Mouse (Mus musculus) right cerebral cortex, postnatal 14 days (tissue): ENCODE measurements around the gene Rnf180.

Experiments
- DNase-seq: peaks from one replicate; pipeline ENCODE4 v3.0.0; 2022

Gene Rnf180

DNA sequence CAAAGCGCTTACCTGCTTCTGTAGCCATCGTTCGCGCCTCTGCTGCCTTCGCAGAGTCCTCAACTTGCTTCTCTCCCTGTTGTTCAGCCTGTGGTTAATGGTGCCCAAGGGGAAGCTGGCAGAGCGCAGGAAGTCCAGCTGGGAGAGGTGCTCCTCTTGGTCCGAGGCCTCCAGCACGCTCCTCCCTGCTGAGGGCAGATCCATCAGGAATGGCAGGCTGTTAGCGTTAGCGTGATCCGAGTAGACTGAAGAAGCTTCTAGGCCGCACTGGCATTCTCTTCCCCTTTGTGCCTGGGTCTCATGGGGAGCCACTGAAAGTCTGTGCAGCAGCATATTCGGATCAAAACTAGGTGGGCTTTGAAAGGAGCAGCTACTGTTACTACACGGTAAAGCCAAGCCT lies 45.0 kb downstream of the Rnf180 start:
- no peak for DNase-seq

DNA sequence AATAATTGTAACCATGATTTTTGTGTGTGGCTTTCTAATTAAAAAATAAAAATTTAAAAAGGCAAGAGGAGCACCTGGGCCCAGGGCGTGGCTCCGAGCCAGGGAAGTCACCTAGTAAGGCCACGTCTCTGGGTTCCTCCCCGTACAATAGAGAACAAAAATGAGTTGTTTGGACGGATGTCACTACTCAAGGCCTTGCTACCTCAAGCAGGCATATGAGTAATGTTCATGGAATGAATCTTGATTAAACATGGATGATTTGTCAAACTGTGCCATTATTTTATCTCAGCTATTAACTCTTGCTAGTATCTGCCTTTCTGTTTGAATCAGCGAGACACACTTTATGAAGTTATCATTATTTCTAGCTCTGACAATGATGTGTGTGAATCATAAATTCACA lies 46.9 kb downstream of the Rnf180 start:
- no peak for DNase-seq

DNA sequence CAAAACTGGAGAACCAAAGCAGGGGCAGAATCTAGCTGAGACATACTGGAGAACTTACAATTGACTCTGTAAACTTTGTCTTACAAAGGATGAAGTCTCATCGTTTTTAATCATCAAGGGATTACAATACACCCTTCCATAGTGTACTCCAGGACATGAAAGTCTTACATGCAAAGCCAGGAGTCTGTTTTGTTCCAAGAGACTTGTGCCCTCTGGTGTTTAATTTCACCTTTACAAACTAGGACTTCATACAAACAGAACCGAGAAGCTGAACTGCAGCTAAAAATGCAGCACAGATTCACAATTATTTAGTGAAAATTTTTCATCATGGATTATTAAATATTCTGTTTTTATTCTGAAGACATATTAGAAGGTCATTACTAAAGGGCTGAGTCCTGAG lies 53.8 kb downstream of the Rnf180 start:
- DNase-seq: no peak

DNA sequence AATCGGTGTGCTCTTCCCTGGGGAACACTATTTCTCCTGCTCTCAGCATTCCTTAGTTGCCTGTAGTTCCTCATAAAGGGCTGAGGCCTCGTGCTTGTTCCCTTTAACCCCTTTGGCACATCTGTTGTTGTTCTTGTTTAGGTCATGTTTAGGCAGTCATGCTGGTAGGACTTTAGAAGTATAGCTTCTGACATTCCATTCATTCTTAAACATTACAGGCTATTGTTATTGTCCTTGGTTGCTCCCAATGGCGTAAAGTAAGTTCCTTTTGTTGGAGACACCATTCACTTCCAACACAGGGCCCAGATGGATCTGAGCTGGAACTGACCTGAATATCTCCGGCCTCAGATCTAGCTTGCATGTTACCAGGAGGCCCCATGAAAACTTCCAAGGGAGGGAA lies 67.5 kb downstream of the Rnf180 start:
- no peak for DNase-seq

DNA sequence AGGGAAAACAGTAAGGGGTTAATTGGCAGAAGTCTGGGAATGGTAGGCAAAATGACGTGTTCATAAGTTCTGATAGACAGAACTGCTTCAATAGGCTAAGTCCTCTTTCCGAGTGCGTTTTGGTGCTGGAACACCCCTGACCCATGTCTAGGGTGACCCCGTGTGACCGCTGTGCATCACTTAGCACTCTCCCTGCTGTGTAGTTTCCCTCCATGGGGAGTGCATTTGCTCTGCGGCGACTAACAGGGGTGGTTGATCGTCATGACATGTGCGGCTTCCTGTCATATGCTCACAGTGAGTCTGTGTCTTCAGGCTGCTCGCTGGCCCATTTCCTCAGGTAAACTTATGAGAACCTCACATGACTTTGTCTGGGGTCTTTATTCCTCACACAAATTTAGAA lies 70.6 kb downstream of the Rnf180 start:
- DNase-seq: no peak

DNA sequence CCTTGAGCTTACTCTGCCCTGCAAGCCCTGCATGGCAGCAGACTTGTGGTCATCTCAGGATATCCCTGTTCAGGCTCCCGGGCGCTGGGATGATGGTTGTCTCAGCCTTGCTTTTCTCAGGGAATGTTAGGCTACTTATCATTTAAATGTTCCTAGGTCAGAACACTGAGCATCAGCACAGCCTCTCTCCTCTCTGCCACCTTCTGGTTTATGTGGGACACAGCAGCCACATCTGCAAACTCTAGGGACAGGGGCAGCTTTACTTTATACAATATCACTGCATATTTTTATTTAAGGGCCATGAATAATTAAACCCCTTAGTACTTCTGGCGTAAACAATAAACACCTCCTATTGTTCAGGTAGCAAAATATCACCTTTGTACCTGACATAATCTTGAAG lies 71.5 kb downstream of the Rnf180 start:
- peak; percentile 18 for DNase-seq

DNA sequence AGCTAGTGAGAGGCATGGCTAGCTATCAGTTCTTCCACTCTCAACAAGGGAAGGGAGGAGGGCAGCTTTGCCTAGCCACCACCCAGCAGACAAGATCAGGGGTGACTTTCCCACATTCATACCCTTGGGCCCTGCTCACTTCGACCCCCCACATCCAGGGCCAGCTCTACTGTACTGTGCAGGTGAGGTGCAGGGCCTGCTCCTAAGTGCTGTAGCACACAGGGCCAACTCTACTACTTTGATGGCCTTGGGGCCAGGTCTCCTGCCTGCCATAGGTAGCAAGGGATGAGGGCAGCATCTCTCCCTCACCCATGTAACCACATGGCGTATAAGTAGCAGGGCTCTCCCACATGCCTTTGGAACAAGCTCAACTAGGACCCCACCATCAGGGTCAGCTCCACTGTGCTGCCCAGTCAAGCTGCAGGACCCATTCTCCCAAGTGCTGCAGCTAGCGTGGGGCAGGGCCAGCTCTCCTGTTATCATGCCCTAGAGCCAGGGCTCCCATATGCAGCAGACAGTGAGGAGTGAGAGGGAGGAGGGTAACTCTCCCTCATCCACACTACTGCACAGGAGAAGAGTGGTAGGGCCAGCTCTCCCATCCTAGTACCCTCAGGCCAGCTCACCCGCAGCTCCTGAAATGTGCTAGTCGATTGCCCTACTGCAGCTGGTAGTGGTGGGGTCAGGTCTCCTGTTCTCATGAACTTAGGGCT lies 72.4 kb downstream of the Rnf180 start:
- no peak for DNase-seq

DNA sequence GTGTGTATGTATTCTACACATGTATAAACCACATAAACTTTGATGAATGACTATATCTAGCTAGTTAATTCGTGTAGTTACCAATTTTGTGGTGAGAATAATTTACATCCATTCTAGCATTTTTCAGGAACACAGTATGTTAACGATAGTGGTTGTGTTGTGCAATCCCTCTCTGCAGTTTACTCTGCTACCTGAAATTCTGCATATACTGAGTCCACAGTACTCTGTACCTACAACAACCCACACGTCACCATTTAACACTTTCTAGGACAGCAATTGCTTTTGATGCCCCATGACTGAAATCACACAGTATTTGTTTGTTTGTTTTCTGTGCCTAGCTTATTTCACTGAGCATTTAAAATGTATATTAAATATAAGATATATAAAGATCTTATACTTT lies 83.9 kb downstream of the Rnf180 start:
- no peak for DNase-seq

DNA sequence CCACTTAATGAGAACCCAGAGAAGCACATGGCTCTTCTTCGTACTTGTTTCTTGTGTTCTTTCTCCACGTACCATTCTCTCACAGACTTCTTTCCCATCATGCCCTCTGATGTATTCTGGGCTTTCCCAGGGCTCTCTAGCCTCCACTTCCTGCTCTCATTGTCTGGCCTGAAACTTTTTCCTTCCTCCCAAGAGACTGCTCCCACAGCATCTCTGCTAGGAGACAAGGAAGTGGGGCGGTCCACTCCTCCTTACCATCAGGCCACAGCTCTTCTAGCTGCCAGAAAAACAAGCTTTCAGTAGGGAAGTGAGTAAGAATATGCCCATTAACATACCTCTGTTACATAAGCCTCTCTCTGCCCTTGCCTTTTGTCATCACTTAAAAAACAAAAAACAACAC lies 90.8 kb downstream of the Rnf180 start:
- no peak for DNase-seq

DNA sequence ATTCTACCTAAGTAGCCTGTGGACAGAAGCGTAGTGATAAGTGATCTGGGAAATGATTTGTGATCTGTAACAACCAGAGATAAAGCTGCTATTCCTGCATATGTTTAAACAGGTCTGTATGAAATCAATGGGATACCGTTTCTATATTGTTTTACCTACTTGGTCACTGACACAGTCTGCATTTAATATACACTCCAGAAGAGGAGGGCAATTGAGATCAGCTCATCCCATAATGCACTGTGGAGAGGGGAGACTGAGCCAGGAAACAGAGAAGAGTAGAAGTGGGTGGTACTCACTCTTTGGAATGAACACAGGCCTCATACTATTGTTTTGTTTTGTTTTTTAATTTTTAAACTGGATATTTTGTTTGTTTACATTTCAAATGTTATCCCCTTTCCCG lies 96.0 kb downstream of the Rnf180 start:
- no peak for DNase-seq

DNA sequence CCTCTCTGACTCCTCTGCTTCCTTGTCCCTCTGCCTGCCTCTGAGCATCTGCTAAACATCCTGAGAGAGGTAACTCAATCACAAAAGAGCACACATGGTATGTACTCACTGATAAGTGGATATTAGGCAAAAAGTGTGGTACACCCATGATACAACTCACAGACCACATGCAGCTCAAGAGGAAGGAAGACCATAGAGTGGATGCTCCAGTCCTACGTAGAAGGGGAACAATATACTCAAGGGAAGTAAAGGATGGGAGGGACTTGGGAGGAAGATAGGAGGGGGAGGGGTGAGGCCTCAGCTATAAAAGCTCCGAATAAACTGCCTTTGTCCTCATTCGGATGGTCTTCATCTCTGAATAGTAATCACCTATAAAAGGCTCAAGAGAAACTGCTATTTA lies 96.6 kb downstream of the Rnf180 start:
- DNase-seq: no peak

DNA sequence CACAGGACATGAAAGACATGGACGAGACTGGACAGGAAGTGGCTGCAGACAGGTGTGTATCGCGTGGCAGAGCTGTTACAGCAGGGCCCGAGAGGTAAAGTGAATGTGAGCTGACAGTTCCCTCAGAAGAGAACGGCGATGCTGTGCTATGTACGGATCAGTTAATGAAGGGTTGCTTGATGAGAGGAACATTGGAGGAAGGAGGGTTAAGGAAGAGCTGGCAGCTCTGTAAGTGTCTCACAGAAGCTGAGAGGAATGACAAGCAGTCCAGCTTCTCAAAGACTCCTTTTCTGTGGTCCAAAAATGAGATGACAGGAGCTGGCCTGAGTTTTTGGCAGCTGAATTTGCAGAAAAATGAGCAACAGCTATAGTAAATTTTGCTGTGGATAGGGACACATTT lies 101.0 kb downstream of the Rnf180 start:
- DNase-seq: no peak

DNA sequence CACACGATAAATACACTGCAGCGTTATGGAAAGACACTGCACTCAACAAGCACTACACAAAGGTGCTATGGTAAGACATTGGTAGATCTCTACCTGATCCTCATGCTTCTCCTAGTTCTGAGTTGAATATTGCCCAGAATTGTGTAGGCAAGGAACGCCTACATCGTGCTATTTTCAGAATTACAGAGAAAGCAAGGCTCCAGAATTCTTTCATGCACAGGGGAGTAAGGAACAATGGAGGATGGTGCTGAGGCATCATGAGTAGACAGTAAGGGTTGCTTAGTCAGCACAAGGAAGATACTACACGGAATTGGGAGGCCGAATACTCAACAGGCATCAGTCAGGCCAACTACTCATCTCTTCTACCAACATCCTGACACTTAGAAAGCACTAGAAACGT lies 105.9 kb downstream of the Rnf180 start:
- DNase-seq: no peak

DNA sequence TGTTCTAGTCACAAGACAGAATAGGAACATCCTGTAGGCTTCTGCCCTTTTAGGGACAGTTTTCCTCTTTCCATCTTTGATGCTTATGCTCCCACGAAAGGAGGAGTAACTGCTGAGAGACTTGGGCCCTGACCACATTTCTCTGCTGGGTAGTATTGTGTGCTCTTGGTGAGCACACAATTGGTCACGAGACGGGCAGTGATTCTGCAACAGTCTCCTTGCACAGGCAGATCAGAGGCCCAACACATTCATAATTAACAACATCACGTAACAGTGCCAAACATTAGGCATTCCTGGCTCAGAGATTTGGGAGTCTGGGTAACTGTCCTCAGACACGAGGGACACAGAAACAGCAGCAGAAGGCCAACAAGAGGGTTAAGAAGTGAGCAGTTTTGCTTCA lies 113.8 kb downstream of the Rnf180 start:
- no peak for DNase-seq

DNA sequence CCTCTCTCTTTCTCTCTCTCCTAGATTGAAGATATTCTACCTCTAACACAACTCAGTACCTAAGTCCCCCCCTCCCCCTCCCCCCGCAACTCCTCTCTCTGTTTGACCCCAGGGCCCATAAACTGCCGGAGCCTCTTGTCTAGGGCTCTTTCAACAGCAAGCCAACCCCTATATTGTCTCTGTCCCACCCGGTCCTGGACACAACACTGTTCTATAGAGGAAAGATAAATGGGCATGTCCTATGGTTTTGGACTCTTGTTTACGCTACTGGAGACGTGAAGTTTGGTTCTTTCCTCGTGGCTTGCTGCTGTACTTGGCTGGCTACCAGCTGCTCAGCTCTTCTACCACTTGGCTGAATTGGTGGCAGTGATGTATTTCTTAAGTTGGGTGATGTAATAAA lies 129.2 kb downstream of the Rnf180 start:
- DNase-seq: no peak

DNA sequence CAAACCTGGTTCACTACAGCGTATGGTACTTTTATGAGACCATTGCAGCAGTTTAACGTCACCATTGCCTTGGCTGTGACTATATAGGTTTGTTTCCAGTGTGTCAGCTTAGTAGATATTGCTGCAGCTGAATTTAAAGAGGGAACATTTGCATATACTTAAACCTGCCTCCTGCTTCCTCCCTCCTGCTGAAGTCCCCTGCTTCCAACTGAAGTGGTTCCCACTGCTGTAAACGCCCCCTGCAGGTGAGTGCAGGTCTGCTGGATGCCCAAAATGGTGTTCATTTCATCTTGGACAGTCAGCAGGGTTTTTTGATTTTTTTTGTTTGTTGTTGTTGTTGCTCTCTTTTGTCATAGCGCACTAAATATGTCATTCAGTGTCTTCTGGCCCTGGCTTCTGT lies 140.7 kb downstream of the Rnf180 start:
- peak; percentile 46 for DNase-seq

DNA sequence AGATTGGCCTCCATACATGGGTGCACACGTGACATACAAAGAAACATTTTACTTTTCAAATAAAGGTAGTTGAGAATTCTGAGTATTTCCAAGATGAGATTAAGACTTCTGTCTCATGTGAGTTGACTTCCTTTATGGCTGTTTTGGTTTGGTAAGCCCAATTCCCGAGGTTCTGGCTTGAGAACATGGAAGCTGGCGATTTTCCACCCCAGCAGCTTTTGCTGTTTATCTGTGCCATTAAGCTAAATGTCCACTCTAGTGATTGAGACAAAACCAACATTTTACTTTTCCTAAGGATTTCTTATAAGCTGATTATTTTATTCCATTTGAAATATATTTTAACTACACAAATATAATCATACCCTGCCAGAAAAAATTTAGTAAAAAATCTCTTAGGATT lies 144.6 kb downstream of the Rnf180 start:
- DNase-seq: no peak

DNA sequence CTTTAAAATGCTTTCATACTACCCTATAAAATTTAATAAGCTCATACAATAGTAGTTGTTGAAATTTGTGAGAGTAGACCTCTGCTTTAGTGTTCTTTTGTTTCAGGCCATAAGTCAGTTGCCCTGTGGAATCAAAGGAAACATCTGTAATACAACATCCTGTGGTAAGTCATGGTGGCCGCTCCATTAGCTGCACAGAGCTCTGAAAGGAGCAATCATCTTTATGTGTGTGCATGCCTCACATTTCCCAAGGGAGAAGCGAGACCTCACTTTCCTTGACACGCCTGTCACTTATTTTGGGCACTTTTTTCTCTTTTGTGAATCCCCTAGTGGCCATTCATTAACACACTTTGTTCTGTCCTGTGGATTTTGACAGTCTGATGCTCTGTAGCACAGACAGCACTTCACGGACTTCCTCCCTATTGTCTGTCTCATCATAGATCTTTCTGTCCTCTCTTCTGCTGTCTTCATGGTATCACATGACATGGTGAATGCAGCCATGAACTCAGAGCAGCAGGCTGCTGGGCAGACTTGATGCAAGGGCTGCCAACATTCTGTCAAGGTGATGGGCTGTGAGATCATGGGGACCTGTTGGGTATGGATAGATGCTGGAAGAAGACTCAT lies 146.7 kb downstream of the Rnf180 start:
- DNase-seq: no peak

DNA sequence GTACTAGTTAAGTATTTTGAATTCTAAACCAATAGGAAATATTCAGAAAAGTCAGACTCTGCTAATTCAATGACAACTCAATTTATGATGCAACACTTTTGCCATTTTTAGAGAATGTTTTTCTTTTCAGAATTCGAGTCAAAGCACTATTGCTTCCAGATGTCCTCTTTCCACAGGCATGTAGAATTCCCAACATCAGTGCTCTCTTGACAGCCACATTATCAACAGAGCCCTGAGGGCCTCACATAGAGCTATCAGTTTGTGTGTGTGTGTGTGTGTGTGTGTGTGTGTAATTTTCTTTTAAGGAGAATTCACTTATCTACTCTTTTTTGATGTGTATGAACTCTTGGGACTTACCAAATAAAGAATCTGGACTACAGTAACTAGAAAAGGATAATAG lies 147.8 kb downstream of the Rnf180 start:
- no peak for DNase-seq

DNA sequence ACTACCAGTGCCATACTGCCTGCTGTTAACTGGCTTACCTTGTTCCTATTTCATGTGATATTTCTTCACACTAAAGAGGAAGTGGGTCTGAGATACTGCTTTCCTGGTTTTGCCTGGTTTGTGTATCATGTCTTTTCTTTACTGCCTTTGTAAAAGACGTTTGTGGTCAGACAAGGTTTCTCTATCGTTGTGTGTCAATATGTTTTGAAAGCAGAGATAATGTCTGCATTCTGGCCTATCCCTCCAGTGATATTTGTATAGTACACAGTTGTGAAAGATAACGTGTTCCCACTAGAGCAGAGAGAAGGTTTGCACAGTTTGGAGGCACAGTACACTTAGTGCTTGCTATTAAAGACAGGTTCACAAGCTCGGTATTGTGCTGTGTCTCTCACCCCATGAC lies 154.7 kb downstream of the Rnf180 start:
- DNase-seq: no peak

DNA sequence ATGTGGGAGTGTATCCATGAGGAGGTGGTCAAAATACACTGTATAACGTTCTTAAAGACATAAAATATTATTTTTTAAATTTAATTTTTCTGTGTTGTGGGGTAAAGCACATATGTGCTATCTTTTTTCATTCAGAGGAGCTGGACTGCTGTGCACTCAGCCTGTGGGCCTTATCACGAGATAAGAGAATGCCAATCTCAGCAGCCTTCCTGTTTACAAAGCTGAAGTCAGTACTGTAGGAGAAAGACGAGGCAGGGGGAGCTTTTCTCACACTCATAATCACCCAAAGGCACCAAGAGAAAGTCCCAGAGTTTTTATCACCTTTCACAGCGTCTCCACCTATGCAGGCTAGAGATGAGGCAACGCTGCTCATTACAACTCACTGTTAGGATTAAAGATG lies 160.2 kb downstream of the Rnf180 start:
- DNase-seq: no peak

DNA sequence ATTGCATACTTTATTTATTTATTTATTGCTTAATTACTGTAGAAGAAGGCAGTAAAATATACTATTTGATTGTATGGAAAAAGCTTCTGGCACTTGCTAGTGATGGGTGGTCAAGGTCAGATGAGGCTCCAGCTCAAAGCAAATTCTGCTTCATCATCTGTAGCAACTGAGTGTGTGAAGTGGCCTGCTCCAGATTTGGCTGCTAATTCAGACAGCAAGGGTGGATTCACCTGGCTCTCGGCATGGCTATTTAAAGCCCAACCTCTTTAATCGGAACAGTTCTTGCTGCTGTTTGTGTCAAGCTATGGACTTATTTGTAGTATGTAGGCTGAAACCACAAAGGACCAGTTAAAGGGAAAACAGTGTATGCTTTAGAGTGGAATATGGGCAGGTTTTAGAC lies 161.8 kb downstream of the Rnf180 start:
- no peak for DNase-seq

DNA sequence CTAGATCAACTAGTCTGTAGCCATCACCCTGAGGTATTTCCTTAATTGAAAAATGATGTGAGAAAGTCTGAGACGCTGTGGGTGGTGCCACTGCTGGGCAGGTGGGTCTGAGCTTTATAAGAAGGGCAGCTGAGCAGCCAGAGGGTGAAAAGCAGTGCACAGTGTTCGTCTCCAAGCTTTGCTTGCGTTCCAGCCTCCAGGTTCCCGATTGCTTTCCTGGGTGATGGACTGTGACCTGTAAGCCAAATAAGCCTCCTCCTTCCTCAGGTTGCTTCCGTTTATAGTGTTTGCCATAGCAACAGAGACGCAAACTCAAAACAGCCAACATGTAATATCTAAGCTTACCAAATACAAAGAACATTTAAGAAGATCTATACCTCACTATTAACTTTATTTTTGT lies 162.2 kb downstream of the Rnf180 start:
- DNase-seq: no peak

DNA sequence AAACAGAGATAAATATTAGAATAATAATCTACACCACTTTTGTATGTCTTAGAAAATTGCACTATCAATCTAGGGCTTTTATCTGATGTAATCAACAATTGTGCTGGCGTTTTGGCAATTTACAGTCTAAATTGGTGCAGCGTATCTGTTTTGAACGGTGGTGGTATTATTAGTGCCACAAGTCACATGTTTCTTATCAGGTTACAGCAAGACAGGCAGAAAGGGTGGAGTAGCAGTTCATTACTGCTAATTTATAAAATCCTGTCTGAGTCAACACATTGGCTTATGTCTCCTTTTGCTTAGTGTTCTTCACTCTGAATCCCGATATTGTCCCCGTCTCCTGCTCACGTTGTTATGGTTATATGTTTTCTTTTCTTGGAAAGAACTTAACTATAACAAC lies 164.5 kb downstream of the Rnf180 start:
- DNase-seq: no peak

DNA sequence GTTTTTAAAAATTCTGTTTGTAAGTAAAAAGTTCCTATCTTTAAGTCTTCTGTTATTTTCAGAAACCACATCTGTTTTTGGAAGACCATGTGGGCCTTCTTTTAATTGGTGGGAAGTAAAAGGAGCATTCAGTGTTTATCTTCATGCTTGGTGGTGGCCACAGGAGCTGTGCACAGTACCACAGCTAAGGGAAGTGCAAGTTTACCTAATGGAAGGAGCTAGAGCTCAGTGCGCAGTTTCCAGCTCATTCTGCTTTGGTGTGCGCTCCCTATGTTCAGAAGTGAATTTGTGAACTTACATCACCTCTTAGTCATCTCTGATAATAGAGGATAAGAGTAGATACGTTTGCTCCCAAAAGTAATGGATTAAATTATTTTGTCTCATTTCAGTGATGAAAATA lies 172.5 kb downstream of the Rnf180 start:
- DNase-seq: no peak
